Mouse (Mus musculus): ENCODE results near the gene Asap2.

Gene Asap2

DNA sequence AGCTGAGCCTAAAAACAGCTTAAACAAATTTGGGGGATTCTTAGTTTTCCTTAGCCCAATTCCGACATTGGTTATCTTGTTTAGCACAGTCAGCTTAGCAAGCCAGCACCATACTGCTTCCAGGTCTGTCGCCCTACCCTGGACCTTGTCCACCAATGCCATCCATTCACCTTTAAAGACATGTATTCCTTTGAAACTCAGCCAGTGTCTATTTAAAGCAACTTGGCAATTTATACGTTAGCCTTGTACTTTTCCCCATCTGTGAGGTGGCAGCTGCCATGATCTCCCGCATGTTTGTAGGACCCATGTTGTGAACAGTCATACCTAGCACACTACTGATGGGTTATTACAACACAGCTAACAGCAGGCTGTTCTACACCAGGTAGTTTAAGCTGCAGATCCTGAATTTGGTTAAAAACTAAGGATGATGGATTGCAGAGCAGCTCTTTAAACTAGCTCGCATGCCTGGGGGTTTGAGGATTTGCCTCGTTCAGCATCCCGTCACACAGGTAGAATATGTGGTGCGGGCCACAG lies 277.9 kb downstream of the Asap2 start:
- no peak for DNase-seq

DNA sequence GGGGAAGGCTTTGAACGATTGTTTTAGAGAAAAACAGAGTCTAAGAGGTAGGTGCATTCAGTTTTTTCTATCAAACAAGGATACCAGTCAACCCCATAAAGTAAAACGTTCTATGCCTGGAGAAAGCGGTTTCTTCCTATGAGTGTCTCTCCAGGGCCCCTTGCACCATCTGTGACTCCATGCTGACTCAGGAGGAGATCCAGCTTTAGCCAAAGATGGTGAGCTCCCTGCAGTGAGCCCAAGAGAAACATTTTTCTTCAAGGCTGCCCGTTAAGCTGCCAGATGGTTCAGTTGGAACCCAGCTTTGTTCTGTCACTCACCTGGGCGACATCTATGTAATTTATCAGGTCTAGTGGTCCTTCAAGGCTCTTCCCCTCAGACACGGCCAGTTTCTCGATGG lies 284.2 kb downstream of the Asap2 start:
- DNase-seq = no peak

DNA sequence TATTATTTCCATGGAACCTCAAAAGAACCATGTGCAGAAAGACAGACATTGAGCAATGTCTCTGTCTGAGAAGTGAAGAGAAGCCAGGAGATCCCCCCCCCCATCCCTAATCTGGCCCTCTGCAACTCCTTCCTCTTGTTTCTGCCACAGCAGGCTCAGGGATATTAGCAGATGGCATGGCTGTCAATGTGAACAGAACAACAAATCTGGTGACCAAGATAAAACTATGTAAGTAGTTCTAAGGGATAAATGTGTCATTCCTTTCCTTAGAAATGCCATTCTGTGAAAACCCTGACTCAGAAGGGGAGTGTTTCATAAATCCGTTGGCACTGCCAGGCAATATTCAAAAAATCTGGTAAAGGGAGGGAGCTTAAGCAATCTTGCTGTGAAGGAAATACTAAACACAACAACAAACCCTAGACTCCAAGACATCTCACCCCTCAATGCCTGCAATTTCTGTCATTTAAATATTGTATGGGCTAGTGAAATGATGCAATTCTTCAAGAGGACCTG lies 287.1 kb downstream of the Asap2 start:
- DNase-seq = no peak

DNA sequence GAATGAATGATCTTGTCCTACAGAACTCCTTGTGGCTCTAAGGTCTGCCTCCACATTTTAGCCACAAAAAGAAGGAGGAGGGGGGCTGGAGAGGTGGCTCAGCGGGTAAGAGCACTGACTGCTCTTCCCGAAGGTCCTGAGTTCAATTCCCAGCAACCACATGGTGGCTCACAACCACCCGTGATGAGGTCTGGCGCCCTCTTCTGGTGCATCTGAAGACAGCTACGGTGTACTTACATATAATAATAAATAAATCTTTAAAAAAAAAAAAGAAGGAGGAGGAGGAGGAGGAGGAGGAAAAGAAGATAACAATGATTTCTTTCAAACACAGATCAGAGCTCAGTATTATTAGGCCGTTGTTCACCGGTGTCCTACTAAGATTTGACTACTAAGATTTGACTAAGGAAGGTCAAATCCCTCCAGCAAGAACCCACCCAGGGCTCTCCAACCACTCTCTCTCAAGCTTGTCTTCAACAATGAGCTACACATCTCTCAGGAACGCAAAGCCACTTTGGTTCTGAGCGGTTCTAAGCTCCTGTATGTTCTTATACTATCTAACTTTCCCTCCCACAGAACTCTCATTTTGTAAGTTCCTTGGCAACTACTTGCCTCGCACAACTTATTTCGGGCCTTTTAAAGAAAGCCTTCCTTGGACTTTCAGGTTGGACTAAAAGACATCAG lies 294.6 kb downstream of the Asap2 start, which contains the start of gene Cpsf3:
Cpsf3 (plus strand) TSS at position 631 of the 681 bp plus-strand sequence.
- DNase-seq = no peak

DNA sequence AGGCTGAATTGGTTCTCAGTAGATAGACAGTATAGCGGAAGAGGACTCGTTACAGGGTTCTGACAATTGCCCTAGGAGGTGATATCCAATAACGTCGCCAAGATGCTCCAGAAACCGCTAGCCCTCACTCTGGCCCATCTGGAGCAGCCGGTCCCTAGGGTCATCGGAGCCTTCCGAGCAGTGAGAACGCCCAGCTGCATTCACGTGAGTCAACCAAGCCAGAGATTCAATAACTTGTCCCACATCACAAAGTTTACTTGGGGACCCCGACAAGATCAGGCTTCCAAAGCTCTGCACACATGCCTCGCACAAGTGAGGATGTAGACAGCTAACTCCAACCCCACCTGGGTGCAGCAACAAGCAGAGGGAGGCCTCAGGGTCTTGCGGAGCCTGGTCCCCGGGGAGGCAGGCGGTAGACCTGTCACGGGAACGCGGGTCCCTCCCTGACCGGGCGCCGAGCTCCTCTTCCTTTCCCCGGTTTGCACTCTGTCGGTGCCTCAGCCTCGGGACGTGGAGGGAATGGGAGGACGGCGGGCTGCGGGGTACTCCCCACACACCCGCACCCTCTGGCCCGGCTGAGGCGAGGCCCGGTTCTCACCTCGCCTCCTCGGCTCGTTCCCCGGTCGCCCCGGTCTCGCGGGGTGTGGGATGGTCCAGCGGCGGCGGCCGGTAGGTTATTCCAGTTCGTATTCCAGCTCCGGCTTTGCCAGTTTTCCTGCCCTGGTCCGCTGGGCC lies 295.4 kb downstream of the Asap2 start:
- no peak for DNase-seq

DNA sequence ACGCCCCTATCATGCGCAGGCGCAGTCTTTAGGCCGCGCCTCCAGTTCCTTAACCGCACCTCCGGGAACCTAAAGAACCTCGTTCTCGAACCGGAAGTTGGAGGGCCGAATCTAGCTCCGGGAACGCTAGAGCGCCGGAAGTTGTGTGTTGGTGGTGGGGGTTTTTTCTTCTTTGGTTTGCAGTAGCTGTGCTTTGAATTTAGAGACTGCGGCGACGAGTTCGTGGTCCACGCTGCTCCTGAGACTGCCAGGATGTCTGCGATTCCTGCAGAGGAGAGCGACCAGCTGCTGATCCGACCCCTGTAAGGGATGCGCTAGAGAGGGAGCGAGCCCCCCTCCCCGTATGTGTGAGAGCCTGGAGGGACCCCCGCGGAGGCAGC lies 296.0 kb downstream of the Asap2 start, which contains the start of gene Itgb1bp1:
Itgb1bp1 (minus strand) TSS at position 42 of the 380 bp plus-strand sequence.
- DNase-seq = peak; percentile 95 to 96

DNA sequence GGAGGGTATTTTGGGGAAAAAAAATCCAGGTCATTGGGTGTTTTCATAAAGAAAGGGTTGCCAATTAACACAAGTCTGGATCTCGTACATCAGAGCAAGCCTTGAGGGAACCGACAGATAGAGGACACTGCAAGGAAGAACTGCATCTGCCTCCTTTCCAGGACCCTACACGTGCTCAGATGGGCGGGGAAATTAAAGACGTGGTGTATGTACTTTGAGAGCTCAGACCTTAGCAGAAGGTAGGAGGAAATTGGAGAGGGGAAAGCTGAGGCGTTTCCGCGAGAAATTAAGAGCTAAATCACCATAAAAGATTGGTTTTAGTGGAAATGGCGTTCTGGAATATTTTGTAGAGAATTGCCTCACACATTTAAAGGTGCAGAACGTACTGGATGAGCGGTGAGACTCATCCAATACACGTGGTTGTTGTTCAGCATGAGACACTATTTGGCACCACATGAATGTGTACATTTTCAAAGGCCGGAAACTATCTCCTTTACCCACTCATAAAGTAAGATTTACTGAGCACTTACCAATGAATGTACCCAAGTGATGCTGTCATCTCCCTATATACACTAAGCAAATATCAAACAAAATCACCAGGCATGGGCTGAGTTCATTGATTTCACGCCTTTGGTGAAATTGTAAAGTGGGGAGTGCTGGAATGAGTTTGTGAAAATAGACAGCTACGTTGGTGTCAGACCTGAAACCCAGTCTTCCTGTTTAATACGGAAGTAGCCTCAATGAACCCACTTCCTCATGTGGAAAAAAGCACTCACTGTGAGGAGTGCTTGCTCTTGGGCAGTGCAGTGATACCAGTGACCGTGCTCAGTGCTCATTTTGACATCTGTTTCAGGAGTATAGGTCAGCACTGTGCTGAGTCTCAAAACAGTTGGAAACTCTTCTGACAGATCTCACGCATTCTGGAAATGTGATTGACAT lies 296.7 kb downstream of the Asap2 start:
- DNase-seq = peak in 1 of 2 experiments; percentile 26

DNA sequence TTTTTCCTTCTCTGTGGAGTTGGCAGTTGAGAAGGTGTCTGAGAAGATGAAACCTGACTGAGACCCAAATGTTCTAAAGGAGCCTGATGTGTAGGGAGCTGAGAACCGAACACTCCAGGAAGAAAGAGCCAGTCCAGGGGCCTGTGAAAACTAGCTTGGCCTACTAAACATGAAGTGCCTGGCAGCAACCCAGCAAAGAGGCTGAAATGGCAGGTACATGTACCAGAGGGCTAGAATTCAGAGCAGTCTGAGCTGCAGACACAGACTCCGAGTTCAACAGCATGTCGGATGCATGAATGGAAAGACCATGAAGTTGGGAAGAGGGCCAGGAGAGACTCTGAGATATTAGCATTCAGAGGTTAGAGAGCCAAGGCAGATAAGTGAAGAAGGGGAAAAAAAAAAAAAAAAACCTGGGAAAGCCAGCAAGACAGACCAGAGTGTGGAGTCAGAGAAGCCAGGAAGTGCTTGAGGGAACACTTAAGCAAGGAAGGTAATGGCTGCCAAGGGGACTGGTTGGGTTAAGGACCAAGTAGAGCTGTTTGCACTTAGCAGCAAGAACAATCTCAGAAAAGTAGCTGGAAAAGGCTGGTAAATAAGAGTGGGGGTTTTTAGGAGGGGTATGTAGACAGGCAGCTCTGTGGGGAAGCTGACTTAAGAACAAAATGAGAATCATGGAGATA lies 298.6 kb downstream of the Asap2 start:
- no peak for DNase-seq

DNA sequence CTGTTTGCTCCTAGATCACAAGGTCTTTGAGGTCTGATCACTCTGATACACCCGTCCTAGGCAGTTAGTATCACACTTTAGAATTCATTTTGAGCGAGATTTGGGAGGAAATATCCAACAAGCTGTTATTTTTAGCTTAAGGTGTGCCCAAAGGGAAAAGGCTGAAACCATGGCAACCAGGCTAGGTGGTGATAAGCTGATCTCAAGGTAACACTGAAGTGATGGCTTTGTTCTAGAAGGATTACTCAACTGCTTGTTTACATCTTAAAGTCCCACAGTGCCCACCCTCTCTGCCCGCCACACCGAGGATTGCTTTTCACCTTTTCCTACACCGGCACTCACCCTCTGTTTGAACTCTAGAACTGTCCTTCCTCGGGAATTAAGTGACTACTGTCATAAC lies 299.4 kb downstream of the Asap2 start:
- no peak for DNase-seq

DNA sequence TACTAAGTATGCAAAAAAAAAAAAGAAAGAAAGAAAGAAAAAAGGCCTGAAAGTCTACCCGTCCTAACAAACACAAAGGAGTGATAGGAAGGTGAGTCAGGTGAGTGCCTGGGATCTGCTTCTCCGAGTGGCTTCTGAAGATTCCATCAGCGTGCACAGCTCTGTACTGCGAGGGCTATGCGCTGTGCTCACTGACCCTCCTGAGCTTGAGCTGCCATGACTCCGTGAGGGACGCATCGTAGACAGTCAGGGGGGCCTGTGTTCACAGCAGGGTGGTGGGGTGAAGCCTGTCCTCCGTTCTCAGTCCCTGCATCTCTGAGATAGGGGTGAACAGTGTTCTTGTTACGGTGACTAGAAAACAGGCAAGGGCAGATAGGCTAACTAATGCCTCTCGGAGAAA lies 308.6 kb downstream of the Asap2 start:
- no peak for DNase-seq

DNA sequence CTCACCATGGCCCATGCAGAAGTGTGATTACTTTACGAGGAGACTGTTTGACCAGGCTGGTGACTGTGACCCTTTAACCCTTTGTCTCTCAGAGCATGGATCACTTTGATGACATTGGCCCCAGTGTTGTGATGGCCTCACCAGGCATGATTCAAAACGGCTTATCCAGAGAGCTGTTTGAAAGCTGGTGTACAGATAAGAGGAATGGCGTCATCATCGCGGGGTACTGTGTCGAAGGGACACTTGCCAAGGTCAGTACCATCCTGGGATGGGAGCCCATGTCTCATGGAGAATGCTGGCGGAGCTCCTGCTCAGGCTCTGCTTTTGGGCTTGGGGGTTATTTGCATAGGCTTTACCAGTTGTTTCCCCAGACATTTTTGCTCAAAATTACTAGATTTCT lies 311.1 kb downstream of the Asap2 start:
- DNase-seq = no peak

DNA sequence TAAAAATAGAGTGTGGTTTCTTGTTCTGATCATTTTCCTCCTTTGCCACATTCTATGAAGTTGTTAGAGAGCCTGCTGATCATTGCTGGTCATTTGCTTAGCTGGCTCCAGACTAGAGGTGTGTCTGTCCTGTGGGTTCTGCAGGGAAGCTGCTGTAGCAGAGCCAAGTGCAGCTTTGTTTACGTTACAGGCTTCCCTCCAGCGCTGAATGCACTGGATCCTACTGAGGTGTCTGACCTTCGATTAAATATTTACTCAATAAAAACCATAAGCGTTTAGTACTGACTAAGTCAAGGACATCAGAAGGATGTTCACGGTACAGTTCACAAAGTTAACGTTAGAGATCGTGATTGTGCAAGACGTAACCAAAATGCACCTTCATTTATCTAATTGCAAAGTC lies 311.7 kb downstream of the Asap2 start:
- DNase-seq = no peak

DNA sequence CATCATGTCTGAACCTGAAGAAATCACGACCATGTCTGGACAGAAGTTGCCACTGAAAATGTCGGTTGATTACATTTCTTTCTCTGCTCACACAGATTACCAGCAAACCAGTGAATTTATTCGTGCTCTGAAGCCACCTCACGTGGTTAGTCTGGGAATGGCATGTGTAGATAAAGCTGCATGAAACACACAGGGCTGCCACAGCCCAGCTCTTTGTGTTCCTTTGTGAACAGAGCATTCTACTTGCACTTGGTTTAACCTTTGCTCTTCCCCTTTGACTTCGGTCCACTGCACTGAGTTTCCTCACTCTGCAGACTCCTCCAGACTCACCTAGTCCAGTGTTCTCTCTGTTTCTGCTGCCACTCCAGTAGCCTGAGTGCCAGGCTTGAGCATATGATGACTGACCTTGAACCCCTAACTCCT lies 312.1 kb downstream of the Asap2 start:
- DNase-seq = no peak

DNA sequence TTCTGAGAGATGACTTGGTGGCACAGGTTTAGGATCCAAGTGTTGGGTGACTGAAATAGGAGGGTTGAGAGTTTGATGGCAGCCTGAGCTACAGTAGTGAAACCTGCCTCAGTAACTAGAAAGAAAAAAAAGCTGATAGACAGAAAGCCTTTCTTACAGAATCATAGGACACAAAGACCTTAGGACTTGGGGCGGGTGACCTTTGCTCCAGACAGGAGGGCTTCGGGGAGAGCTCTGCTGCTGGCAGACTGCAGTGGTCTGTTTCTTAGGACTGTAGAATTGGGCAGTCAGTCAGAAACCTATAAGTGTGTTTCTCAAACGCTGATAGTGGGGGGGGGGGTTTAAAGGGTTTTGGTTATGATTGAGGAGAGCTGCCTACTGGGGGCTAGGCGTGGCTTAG lies 315.5 kb downstream of the Asap2 start:
- no peak for DNase-seq

DNA sequence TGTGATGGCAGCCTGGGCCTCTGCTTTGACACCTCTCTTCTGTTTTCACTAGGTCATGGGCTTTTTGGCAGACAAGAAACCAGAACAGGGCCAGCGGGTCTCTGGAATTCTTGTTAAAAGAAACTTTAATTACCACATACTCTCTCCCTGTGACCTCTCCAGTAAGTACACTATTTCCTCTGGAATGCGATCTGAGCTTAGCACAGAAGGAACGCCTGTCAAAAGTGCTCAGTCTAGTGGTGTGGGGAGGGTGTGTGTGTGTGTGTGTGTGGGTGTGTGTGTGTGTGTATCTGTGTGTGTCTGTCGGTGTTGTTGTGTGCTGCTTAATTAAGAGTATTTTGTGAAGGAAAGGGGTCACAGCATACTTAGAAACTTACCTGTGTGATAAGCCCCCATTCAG lies 316.5 kb downstream of the Asap2 start:
- no peak for DNase-seq

DNA sequence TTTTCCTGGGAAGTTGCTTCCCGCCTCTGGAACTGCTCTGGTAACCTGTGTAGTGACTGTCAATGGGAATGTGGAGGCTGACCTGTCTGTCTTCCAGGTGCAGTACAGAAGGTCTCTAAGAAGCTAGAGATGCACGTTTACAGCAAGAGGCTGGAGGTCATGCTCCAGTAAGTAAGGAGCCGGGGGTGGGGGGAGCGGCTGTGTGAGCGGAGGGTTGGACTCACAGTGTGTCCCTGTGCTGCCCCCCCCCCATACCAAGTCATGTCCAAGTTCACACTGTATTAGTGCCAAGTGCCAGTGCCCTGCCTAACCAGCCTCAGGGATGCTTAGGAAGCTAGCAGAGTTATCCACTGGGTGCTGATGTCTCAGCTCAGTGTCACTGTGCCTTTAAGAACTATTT lies 321.9 kb downstream of the Asap2 start:
- no peak for DNase-seq

DNA sequence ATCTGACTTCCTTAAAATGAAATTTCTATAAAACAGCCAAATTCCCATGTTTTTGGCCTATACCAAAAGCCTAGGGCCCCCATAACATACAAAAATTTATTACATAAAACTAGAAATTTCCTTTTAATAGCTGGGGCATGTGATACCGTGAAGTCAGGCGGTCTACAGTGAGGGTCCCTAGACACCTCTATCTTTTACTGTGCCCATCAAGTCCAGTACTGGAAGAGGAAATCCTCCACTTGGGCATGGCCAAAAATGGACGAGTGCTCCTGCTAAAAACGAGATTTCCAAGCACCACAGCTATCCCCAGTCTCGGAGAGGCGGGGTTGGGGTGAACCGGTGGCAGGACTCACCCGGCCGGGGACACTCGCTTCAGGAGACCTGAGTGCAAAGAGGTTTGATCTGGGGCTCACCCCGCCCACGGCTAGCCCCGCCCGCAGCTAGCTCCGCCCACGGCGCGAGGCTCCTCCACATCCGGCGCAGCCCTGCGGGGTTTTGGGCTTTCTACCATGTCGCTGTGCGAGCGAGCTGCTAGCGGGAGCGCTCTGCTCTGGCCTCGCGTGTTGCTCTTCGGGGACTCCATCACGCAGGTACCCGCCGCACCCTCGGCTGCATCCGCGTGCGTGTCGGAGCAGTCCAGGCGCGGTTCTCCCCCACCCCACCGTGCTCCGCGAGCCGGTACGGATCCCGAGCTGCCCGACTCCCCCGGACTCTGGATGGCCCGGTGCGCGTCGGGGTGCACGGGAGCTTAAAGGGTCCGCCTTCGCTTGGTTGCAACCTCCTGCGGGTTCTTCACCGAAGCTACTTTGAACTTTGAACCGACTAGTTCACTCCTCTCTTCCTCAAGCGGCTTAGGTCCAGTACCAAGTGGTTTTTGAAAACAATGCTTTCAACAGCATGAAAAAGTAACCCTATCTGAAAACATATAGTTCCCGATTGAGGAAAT lies 325.9 kb downstream of the Asap2 start, which contains the start of gene Iah1:
Iah1 (plus strand) TSS at position 467 of the 946 bp plus-strand sequence.
- DNase-seq = peak; percentile 84

DNA sequence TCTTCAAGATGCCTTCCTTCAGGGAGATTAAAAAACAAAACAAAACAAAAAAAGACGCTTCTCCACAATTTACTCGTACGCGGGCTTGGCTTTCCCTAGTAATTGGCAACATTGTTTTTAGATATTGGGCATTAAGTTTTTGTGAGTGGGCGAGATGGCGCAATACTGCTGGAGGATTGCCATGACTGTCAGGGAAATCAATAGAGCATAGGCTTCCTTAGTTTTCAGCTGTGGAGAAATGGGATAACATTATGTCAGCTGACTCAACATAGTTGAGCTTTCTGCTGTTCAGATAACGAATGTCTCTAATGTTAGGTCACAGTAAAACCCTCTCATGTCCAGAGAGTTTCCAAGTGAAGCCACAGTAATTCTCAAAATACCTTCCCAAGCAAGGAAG lies 326.6 kb downstream of the Asap2 start:
- no peak for DNase-seq

DNA sequence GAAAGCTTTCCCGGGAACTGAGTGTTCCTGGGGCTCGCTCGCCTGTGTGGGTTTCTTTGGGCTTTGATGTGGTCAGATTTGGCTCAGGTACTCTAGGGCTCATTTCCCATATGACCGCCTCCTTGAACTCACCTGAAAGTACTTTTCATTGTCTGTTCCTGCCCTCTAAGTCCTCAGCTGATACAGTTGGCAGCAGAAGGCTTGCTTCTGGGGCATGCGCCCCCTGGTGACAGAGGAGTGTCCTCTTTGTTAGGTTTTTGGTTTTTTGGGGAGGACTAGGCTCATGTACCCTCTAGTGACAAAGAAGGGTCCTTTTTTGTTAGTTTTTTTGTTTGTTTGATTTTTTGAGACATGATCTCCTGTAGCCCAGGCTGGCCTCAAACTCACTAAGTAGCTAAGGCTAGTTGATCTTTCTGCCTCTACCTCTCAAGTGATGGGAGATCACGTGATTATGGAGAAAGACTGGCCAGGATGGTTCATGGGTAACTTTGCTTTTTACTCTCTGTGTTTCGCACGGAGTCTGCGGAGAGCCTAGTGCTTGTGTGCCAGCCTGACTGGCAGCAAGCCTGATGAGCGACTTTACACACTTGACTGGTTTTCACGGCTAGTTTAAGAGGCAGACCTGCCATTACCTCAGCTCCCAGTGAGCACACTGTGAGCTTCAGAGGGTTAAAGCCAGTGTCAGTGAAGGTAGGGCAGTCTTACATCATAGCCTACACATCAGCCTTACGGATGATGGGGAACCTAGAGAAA lies 328.1 kb downstream of the Asap2 start:
- peak; percentile 43 to 64 for DNase-seq
